Mouse (Mus musculus): Measurements from ENCODE around the gene Cxxc4.
"Not testable (repeated sequence)": the region's sequence is repeated elsewhere in the genome, so short reads cannot be mapped to it uniquely, and the experiment has no call there.

Gene Cxxc4

GRCm38 (mm10) chr3:134236414-134237112, at the start of gene Cxxc4:
Cxxc4 (plus strand) TSS chr3:134236484.
- DNase-seq (ENCODE audit: low spot score in 2 of 2), result no peak

- no peak for DNase-seq (ENCODE audit: low spot score in 2 of 2)
Observed at GRCm38 (mm10) chr3:134188979-134189946, 47.0 kb upstream of the Cxxc4 start.

DNA sequence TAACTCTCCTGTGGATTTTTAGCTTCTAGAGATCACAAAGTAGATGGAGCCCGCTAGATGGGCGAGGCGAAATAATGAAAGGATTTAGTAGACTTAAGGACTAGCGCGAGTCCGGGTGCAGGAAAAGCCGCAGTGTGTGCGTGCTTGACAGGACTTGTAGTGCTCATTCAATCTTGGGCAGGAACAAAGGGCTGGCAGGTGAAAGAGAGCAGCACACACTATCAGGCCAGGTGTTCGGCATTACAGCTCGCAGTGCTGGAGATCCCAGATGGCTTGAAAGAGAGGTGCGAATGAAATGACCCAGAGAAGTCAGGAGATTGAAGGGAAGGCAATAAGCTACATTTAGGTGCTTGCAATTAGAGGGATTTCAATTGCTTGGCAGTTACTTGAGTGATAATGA, 46.2 kb upstream of the Cxxc4 start:
- DNase-seq (ENCODE audit: low spot score in 2 of 2), result no peak

GRCm38 (mm10) chr3:134199892-134200291, 36.4 kb upstream of the Cxxc4 start:
- DNase-seq (ENCODE audit: low spot score in 2 of 2), result no peak

- no peak for DNase-seq (ENCODE audit: low spot score in 2 of 2)
Observed at GRCm38 (mm10) chr3:134206624-134207023, 29.7 kb upstream of the Cxxc4 start.

GRCm38 (mm10) chr3:134210950-134211349, 25.3 kb upstream of the Cxxc4 start:
- no peak for DNase-seq (ENCODE audit: low spot score in 2 of 2)

GRCm38 (mm10) chr3:134219881-134220280, 16.4 kb upstream of the Cxxc4 start:
- not testable (repeated sequence) for DNase-seq (ENCODE audit: low spot score in 2 of 2)

DNA sequence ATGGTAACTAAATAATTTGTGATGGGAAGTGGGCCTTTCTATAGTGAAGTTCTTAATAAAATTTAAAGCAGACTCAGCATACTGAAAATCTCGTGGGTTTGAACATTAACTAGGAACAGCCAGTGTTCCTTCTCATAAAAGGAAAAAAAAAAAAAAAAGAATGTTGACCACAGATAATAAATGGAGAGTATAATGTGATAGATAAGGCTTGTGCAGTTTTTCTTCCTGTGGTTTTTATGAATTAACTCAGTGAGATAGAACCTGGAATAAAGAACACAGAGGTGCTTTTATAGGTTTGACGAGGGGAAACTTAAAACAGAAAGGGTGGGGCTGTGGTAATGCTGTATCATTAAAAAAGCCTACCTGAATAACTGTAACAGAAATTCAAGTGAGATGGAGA, 15.3 kb upstream of the Cxxc4 start:
- no peak for DNase-seq (ENCODE audit: low spot score in 2 of 2)

DNA sequence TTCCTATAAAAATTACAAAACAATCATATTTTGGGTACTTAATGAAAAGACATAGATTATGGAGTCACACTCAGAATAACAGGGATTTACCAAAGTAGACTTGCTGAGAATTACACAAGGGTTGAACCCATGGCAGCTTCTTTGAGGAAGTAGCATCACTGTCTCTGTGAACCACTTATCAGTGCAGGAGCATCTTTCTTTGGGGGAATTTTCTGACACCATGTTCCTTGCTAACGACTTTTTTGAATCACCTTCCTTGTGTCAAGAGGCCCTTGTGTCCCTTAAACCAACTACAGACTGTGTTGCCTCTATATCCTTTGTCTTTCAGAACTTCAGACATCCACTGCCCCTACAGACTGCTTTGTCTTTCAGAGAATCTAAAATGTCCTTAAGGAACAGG, 13.7 kb upstream of the Cxxc4 start:
- DNase-seq (ENCODE audit: low spot score in 2 of 2), result no peak

DNA sequence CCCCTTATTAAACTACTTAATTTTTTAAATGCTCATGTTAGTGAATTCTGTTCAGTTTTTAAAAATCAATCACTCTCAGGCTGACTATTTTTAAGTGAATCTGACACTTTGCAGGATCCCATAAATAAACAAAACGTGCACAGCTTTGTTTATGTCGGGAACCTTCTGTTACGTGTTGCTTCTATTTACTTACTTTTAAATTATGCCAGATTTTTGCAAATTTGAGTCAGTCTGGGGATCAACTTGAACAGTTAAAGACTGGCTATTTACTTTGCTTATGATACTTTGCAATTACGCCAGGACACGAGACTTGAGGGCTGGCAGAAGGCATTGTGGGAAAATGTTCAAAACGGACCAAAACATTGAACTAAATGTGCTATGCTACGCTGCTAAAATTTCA, 12.3 kb upstream of the Cxxc4 start:
- no peak for DNase-seq (ENCODE audit: low spot score in 2 of 2)

DNA sequence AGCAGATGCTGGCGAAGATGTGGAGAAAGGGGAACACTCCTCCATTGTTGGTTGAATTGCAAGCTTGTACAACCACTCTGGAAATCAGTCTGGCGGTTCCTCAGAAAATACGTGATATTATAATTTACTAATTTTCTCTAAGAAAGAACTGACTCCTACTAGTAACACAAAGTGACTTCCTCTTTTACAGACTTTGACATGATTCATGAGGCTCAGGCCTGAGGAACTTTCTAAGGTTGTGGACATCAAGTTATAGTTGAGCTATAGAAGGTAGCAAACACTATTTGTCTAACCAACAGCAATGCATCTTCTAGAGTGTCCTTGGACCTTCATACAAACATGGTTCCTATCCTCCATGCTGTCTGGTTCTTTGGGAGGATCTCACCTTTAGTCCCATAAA, 10.4 kb upstream of the Cxxc4 start:
- DNase-seq (ENCODE audit: low spot score in 2 of 2), result no peak

GRCm38 (mm10) chr3:134232753-134233152, 3.5 kb upstream of the Cxxc4 start:
- DNase-seq (ENCODE audit: low spot score in 2 of 2), result no peak

DNA sequence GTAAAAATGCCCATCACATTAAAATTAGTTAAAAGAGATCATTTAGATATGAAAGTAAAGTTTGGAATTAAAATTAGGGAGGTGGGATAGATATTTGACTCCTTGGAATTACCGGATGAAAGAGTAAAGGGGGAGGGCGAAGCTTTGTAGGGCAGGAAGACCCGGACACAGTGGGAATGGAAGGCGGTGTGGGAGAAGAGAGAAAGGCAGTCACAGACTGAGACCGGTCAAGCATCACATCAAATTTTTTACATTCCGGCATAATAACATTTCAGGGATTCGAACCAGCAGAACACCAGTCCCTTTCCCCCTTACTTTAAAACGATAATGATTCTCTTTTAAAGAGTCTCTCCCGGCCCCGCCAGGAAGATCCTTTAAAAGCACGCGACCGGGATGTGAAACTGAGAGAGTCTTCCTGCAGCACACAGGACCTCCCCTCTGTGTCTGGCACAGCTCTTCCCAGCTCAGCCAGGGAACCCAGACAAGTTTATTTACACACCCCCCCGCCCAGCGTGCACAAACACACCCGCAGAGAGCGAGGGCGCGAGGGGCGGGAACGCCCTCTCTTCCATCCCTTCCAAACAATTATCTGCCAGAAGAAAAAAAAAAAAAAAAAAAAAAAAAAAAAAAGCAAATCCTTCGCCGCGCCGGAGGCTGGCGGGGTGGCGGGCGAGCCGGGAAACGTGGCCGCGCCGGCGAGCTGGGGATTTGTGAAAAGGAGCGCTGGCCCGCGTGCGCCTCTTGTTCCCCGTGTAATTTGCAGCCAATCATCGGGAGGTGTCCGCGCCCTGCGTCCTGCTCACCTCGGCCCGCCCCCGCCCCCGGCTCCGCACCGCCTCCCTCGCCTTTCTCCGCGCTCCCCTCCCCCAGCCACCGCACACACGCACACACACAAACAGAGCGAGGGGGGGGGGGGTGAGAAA, 532 bp upstream of the Cxxc4 start:
- peak in 1 of 2 experiments; percentile 19 for DNase-seq (ENCODE audit: low spot score in 2 of 2)

DNA sequence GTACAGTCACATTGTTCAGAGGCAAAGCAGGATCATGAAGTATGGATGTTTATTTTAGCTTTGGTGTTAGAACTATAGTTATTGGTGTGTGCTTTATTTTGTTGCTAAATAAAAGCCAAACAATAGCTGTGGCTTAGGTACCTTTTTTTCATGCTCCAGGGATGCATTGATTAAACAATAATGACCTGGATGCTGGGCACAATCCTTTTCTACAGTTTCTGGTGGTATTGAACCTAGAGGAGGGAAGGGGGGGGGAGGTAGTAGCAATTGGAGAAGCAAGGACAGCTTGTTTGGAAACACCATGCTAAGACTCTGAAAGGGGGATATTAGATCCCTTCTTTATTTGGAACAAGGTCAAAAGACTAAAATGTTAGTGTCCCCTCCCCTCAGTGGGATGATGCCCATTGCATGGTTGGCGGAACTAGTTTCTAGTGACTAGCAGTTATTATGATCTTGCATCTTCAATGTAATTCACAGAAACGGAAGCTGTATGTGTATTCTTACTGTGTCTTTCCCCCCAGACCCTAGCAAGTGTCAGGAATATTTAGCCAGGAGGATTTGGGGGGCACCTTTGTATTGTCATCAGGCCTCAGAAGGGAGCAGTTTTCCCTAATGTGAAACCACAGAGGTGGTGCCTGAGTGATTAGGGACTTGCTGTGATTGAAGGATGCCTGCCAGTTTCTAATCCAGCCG, 975 bp downstream of the Cxxc4 start:
- no peak for DNase-seq (ENCODE audit: low spot score in 2 of 2)

DNA sequence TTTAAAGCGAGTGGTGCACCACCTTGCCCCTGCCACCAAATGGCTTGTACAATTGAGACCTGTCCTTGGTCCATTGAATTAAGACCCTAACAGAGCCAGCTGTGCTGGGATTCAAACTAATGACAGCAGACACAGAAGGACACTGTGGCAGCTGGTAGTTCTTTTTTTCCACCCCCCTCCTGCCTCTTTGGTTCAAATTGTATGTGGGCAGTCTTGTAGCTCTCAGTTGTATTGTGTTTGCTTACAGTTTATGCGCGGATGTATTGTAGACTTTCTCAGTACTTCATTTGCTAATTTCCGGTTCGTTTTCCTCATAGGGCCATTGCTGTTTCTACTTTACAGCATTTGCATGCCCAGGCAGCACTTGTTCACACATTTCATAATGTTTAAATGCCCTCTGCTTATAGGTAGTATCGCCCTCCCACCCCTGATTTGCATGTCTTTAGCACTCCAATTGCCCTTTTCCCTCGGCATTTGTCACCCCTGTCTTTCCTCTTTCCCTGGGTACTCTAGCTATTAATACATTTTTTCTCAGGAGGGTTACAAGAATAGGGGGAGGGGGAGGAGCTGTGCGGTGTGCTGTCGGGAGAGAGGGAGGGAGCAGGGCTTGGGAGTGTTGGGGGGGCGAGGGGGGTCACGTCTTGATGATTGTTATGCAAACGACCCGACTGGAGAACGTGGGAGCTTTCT, 2.5 kb downstream of the Cxxc4 start:
- no peak for DNase-seq (ENCODE audit: low spot score in 2 of 2)

DNA sequence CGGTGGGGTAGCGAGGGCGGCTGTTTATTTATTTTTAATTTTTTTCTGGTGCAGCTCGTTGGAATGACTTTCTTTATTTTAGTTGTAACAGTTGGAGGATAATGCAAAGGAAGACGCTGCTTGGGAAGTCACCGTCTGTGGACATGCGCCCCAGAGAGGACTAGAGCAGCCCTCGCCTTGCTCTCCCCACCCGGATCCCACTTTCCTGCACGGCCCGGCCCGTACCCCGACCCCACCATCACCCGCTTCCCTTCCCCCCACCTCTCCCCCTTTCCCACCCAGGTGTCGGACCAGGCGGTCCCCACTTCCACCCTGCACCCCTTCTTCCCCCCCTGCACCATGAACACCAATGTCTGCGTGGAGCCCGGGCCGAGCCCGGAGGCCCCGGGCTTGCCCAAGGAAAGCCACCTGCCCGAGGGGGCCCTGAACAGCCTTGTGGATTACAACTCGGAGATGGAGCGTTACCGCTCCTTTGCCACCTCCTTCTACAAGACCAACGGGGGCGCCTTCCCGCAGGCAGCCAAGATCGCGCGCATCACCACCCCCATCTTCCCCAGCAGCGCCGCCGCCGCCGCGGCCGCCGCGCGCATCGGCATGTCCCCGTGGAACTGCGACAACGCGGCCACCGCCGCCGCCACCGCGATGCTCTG, 3.2 kb downstream of the Cxxc4 start:
- peak in 1 of 2 experiments; percentile 18 for DNase-seq (ENCODE audit: low spot score in 2 of 2)

DNA sequence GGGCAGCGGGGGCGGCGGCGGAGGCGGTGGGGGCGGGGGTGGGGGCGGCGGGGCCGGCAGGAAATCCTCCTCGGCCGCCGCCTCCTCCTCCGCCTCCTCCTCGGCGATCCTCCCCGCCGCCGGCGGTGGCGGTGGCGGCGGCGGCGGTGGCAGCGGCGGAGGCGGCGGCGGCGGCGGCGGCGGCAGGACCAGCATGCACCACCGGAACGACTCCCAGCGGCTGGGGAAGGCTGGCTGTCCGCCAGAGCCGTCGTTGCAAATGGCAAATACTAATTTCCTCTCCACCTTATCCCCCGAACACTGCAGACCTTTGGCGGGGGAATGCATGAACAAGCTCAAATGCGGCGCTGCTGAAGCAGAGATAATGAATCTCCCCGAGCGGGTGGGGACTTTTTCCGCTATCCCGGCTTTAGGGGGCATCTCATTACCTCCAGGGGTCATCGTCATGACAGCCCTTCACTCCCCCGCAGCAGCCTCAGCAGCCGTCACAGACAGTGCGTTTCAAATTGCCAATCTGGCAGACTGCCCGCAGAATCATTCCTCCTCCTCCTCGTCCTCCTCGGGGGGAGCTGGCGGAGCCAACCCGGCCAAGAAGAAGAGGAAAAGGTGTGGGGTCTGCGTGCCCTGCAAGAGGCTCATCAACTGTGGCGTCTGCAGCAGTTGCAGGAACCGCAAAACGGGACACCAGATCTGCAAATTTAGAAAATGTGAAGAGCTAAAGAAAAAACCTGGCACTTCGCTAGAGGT, 3.9 kb downstream of the Cxxc4 start:
- peak in 1 of 2 experiments; percentile 24 for DNase-seq (ENCODE audit: low spot score in 2 of 2)

DNA sequence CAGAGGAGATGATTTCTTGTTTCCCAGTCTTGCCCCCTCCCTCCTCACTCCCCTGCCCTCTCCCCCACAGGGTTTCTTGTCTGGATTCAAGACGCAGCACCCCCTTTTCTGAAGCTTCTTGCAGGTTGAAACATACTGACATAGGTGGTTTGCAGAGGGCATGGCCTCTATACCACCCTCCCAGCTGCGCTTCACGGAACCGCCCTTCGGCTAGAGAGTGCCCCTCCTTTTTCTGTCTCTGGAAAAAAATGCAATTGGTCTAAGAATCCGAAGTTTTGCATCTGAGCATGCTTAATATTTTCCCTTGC, 4.4 kb downstream of the Cxxc4 start:
- DNase-seq (ENCODE audit: low spot score in 2 of 2), result no peak

DNA sequence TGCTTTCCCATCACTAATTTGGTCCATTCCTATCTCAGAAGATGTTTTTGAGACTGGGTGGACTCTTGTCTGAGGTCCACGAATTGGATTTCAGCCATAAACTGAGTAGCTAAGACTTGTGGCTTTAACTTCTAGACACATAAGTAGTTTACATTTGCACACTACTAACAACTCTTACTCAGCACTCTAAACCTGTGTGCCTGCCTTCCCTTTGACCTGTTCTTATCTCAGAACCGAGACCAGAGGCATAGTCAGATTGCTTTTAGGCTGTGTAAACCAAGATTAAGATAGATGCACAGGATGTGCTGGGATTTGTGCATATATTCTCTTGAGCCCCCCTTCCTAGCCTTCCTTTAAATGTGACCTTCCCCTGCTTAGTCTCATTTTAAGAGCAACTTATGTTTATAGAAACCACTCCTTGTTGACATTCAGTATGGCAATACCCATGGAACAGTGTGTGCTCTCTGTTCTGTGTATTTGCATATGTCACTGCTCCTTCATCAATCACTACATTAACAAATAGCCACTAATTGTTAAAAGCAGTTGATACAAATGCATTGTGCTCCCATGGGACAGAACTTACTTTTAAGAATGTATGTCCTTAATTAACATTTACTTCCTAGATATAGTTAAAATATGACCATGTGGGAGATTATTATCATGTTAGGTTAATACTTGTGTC, 7.0 kb downstream of the Cxxc4 start:
- DNase-seq (ENCODE audit: low spot score in 2 of 2), result no peak

All from spleen, postnatal 10 days (tissue).